Mouse (Mus musculus) embryonic facial prominence, embryonic 14.5 days (tissue): ENCODE results near the gene Tpbpa. TPM values are rescaled to one million over a fixed set of nuclear protein-coding genes. Genes with fewer than 3 reads are reported as not detected.
"Not testable (repeated sequence)": the region's sequence is repeated elsewhere in the genome, so short reads cannot be mapped to it uniquely, and the experiment has no call there.

Experiments used
- ATAC-seq: fragments of 200-750 bp; cut with Nextera tagmentation; 2 replicates; pipeline ENCODE4 v1.8.0; 2017; ENCODE audit warnings: low read depth, moderate number of reproducible peaks, moderate TSS enrichment
- DNase-seq: peaks from one replicate; pipeline ENCODE4 v3.0.0-alpha.2; 2015; ENCODE audit warnings: low spot score
- H3K27ac ChIP-seq: fragments of 300-500 bp; sonication (generic); replicated peaks from 2 replicates; pipeline ENCODE4 v1.5.1; 2014; ENCODE audit warnings: low read depth, mild to moderate bottlenecking, low read length, moderate library complexity
- H3K27me3 ChIP-seq: fragments of 300-500 bp; sonication (generic); replicated peaks from 2 replicates; pipeline ENCODE4 v1.6.1; 2014; ENCODE audit warnings: low read length; ENCODE audit not compliant: control insufficient read depth, insufficient read depth
- H3K36me3 ChIP-seq: fragments of 300-500 bp; sonication (generic); 2 replicates; pipeline ENCODE4 v1.6.1; 2014; ENCODE audit warnings: low read length, mixed read lengths; ENCODE audit not compliant: control insufficient read depth, insufficient read depth
- H3K4me1 ChIP-seq: fragments of 300-500 bp; sonication (generic); 2 replicates; pipeline ENCODE4 v1.6.1; 2014; ENCODE audit warnings: antibody characterized with exemption, low read length; ENCODE audit not compliant: control insufficient read depth, insufficient read depth
- H3K4me2 ChIP-seq: fragments of 300-500 bp; sonication (generic); 2 replicates; pipeline ENCODE4 v1.6.1; 2014; ENCODE audit warnings: low read depth, mild to moderate bottlenecking, low read length, moderate library complexity, mixed read lengths
- H3K4me3 ChIP-seq: fragments of 300-500 bp; sonication (generic); 2 replicates; pipeline ENCODE4 v1.5.1; 2014; ENCODE audit warnings: low read depth, mild to moderate bottlenecking, low read length
- H3K9ac ChIP-seq: fragments of 300-500 bp; sonication (generic); 2 replicates; pipeline ENCODE4 v1.6.1; 2014; ENCODE audit warnings: low read depth, mild to moderate bottlenecking, low read length, moderate library complexity, mixed read lengths
- H3K9me3 ChIP-seq: fragments of 300-500 bp; sonication (generic); 2 replicates; pipeline ENCODE4 v1.6.1; 2016; ENCODE audit warnings: low read length; ENCODE audit not compliant: control insufficient read depth
- WGBS: fragments of 180-500 bp; shearing (Covaris S2); extraction: QIAGEN DNeasy Blood & Tissue Kit; methylation state at CpG from one replicate; pipeline ENCODE4 v1.1.7; 2014; 5-methylcytosine and 5-hydroxymethylcytosine counted together
- polyA plus RNA-seq: library from polyadenylated mRNA; unstranded; fragments of >200 nt; fragmentation: Nextera tagmentation; extraction: Ambion mirVana; gene quantifications from 2 replicates; pipeline ENCODE4 v1.2.1, GENCODE M21; 2014

Tpbpa gene
- polyA plus RNA-seq, 1 experiment from 2014 or later: not detected

DNA sequence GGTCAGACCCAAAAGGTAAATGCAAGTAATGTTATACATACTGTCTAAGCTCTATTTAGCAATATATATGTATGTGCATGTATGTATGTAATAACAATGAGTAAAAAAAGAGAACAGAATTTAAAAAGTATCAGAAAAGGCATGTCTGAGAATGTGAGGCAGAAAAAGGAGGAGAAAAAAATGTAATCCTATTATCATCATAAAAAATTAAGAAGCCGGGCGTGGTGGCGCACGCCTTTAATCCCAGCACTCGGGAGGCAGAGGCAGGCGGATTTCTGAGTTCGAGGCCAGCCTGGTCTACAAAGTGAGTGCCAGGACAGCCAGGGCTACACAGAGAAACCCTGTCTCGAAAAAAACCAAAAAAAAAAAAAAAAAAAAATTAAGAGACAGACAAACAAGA is 45.0 kb downstream of the Tpbpa start, which contains the start of gene Gm49392:
TSS of gene Gm49392 (minus strand) at position 101 of the 400 bp plus-strand sequence.
- H3K9me3 ChIP-seq, H3K9ac ChIP-seq, H3K27ac ChIP-seq, ATAC-seq, DNase-seq, H3K4me1 ChIP-seq, H3K27me3 ChIP-seq, H3K4me2 ChIP-seq, H3K36me3 ChIP-seq, H3K4me3 ChIP-seq: not testable (repeated sequence)
- whole genome bisulfite sequencing: 88% methylated on average over 7 of the region's 8 CpGs

- no peak for ATAC-seq
- H3K36me3 ChIP-seq: no peaks in the 10 kb centered on the region
- no peak for DNase-seq
- H3K4me1 ChIP-seq: no peaks in the 10 kb centered on the region
- H3K4me2 ChIP-seq: no peak overlapping the region
- H3K9ac ChIP-seq: no peak overlapping the region
- no peak overlapping the region for H3K4me3 ChIP-seq
- H3K27me3 ChIP-seq: no peaks in the 10 kb centered on the region
- H3K27ac ChIP-seq: no peak overlapping the region
- no peaks in the 10 kb centered on the region for H3K9me3 ChIP-seq
Measured at GRCm38 (mm10) chr13:60895406-60896160, 46.2 kb downstream of the Tpbpa start.

DNA sequence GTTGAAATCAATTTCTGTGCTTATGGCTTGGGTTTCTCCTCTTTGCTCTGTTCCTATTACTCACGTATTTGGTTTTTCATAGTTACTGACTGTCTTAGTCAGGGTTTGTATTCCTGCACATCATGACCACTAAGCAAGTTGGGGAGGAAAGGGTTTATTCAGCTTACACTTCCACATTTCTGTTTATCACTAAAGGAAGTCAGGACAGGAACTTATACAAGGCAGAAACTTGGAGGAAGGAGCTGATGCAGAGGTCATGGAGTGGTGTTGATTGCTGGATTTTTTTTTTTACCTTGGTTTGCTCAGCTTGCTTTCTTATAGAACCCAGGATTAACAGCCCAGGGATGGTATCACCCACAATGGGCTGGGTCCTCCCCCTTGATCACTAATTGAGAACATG is 49.5 kb downstream of the Tpbpa start:
- ATAC-seq (no peak), DNase-seq (no peak)
- Histone ChIP-seq H3K4me2 (no peak overlapping the region), H3K36me3 (no peaks in the 10 kb centered on the region), H3K4me3 (no peak overlapping the region), H3K9ac (no peak overlapping the region), H3K9me3 (no peaks in the 10 kb centered on the region), H3K27ac (no peak overlapping the region), H3K27me3 (no peaks in the 10 kb centered on the region), H3K4me1 (no peaks in the 10 kb centered on the region)
- WGBS: 91% methylated on average over 1 of the region's 1 CpGs

Other genes starting within 250 kb of the Tpbpa start
- gene BC051665, start 155.6 kb downstream of the Tpbpa start, polyA plus RNA-seq: not detected in 2 replicates
- gene Ctsll3, start 139.1 kb downstream of the Tpbpa start, polyA plus RNA-seq: 0.58 TPM in 1 of 2 replicates, not detected in the other
- gene 4930486L24Rik, start 77.5 kb downstream of the Tpbpa start, polyA plus RNA-seq: not detected in 2 replicates
- gene Gm49392, start 45.1 kb downstream of the Tpbpa start, polyA plus RNA-seq: 0.51 and 0.54 TPM in 2 replicates
- 4.8 and 5.9 TPM in 2 replicates for gene Ctla2b, start 44.5 kb downstream of the Tpbpa start, polyA plus RNA-seq
- gene Tpbpb, start 37.1 kb downstream of the Tpbpa start, polyA plus RNA-seq: not detected in 2 replicates
- gene Gm49393, start 6.4 kb downstream of the Tpbpa start, polyA plus RNA-seq: not detected in 2 replicates
- gene Gm49391, start 5.4 kb downstream of the Tpbpa start, polyA plus RNA-seq: 2.5 and 3.1 TPM in 2 replicates
- 34.8 and 38.2 TPM in 2 replicates for gene Ctla2a, start 5.4 kb downstream of the Tpbpa start, polyA plus RNA-seq
- gene Ctsj, start 64.0 kb upstream of the Tpbpa start, polyA plus RNA-seq: not detected in 2 replicates
- not detected in 2 replicates for gene Ctsq, start 98.6 kb upstream of the Tpbpa start, polyA plus RNA-seq
- not detected in 2 replicates for gene Ctsr, start 222.3 kb upstream of the Tpbpa start, polyA plus RNA-seq